Mouse (Mus musculus) large intestine, adult 2 months (tissue): ENCODE results near the gene Platr17. TPM values are rescaled to one million over a fixed set of nuclear protein-coding genes. Genes with fewer than 3 reads are reported as not detected.
"Not testable (repeated sequence)": the region's sequence is repeated elsewhere in the genome, so short reads cannot be mapped to it uniquely, and the experiment has no call there.

ENCODE experiments used
- DNase-seq: peaks from one replicate; pipeline ENCODE4 v3.0.0-alpha.2; 2012; ENCODE audit warnings: low read depth, low spot score
- WGBS: fragments of 180-500 bp; shearing (Covaris S2); methylation state at CpG from one replicate; pipeline ENCODE4 v1.1.7; 2018; 5-methylcytosine and 5-hydroxymethylcytosine counted together
- polyA plus RNA-seq: library from polyadenylated mRNA; depleted of rRNA; stranded (reverse); fragments of >200 nt; gene quantifications from 2 replicates; pipeline ENCODE4 v1.2.3, GENCODE M21; 2012

Gene Platr17
- polyA plus RNA-seq, 1 experiment: 0.67 TPM

- WGBS: 71% methylated on average over 3 of the region's 4 CpGs
- DNase-seq: no peak
Measured at GRCm38 (mm10) chr17:33901653-33902052, 3.3 kb upstream of the Platr17 start.

GRCm38 (mm10) chr17:33902079-33902478 lies 2.9 kb upstream of the Platr17 start:
- WGBS: 28% methylated on average over 4 of the region's 4 CpGs
- DNase-seq: no peak

GRCm38 (mm10) chr17:33902491-33902890 lies 2.4 kb upstream of the Platr17 start:
- no peak for DNase-seq
- WGBS: 79% methylated on average over 7 of the region's 7 CpGs

- 71% methylated on average over 6 of the region's 6 CpGs for WGBS
- DNase-seq: not testable (repeated sequence)
Measured at GRCm38 (mm10) chr17:33903911-33904651, 854 bp upstream of the Platr17 start.

- DNase-seq: no peak
- under 1% methylated on average over 44 of the region's 44 CpGs for WGBS
Measured at GRCm38 (mm10) chr17:33908331-33909076, 3.6 kb downstream of the Platr17 start.

- DNase-seq: peak; percentile 92
- WGBS: 1% methylated on average over 68 of the region's 68 CpGs
Measured at GRCm38 (mm10) chr17:33909077-33909868, 4.3 kb downstream of the Platr17 start, which contains the start of gene Daxx. Gene Daxx (plus strand): TSS chr17:33909414.

GRCm38 (mm10) chr17:33909869-33910250 lies 4.9 kb downstream of the Platr17 start:
- no peak for DNase-seq
- under 1% methylated on average over 14 of the region's 14 CpGs for WGBS

- 37% methylated on average over 11 of the region's 11 CpGs for WGBS
- no peak for DNase-seq
Measured at GRCm38 (mm10) chr17:33910346-33911051, 5.6 kb downstream of the Platr17 start.

GRCm38 (mm10) chr17:33911052-33911812 lies 6.3 kb downstream of the Platr17 start:
- 87% methylated on average over 31 of the region's 31 CpGs for WGBS
- no peak for DNase-seq

GRCm38 (mm10) chr17:33911813-33912414 lies 7.0 kb downstream of the Platr17 start:
- 87% methylated on average over 28 of the region's 28 CpGs for WGBS
- no peak for DNase-seq

- no peak for DNase-seq
- 83% methylated on average over 10 of the region's 10 CpGs for WGBS
Measured at GRCm38 (mm10) chr17:33913264-33913663, 8.3 kb downstream of the Platr17 start.

GRCm38 (mm10) chr17:33913905-33914304 lies 9.0 kb downstream of the Platr17 start:
- 93% methylated on average over 8 of the region's 8 CpGs for WGBS
- DNase-seq: no peak

- no peak for DNase-seq
- 74% methylated on average over 13 of the region's 13 CpGs for whole genome bisulfite sequencing
Measured at GRCm38 (mm10) chr17:33914969-33915391, 10.0 kb downstream of the Platr17 start.

GRCm38 (mm10) chr17:33915671-33916250 lies 10.8 kb downstream of the Platr17 start, which contains the start of the genes Tapbp and Zbtb22:
Gene Tapbp (plus strand): TSS chr17:33915899.
Gene Zbtb22 (plus strand): TSS chr17:33915904.
- DNase-seq: peak; percentile 99
- under 1% methylated on average over 33 of the region's 34 CpGs for WGBS

- no peak for DNase-seq
- WGBS: under 1% methylated on average over 19 of the region's 20 CpGs
Measured at GRCm38 (mm10) chr17:33916294-33916693, 11.4 kb downstream of the Platr17 start.

GRCm38 (mm10) chr17:33916847-33917655 lies 12.1 kb downstream of the Platr17 start:
- DNase-seq: no peak
- WGBS: 75% methylated on average over 31 of the region's 31 CpGs

GRCm38 (mm10) chr17:33917656-33918292 lies 12.8 kb downstream of the Platr17 start:
- 84% methylated on average over 18 of the region's 18 CpGs for WGBS
- no peak for DNase-seq
